Mouse (Mus musculus) liver, adult 2 months (tissue): Measurements from ENCODE around the gene Tcf20. TPM values are rescaled to one million over a fixed set of nuclear protein-coding genes. Genes with fewer than 3 reads are reported as not detected.
A peak's percentile ranks its signal among the peaks of the same experiment; 100 is the strongest.

Source experiments
- DNase-seq: peaks from one replicate; pipeline ENCODE4 v3.0.0-alpha.2; 2011; ENCODE audit warnings: low read depth, low spot score; ENCODE audit errors: extremely low read depth
- H3K27ac ChIP-seq: fragments of 200-500 bp; replicated peaks from 2 replicates; pipeline ENCODE4 v1.5.1; 2012; ENCODE audit warnings: low read depth, mild to moderate bottlenecking, control low read depth, inconsistent platforms, low read length; ENCODE audit not compliant: insufficient read depth
- H3K27me3 ChIP-seq: fragments of 200-500 bp; 2 replicates; pipeline ENCODE4 v1.6.1; 2012; ENCODE audit warnings: mild to moderate bottlenecking, moderate library complexity, low read length, inconsistent platforms; ENCODE audit not compliant: control insufficient read depth, insufficient read depth
- H3K36me3 ChIP-seq: fragments of 200-500 bp; 2 replicates; pipeline ENCODE4 v1.6.1; 2012; ENCODE audit warnings: low read length, inconsistent platforms; ENCODE audit not compliant: control insufficient read depth, insufficient read depth
- H3K4me1 ChIP-seq: fragments of 200-500 bp; 2 replicates; pipeline ENCODE4 v1.6.1; 2011; ENCODE audit warnings: low read length; ENCODE audit not compliant: control insufficient read depth, insufficient read depth
- H3K4me3 ChIP-seq: fragments of 200-500 bp; 2 replicates; pipeline ENCODE4 v1.5.1; 2011; ENCODE audit warnings: low read depth, mild to moderate bottlenecking, control low read depth, low read length, moderate library complexity; ENCODE audit not compliant: insufficient read depth
- H3K79me2 ChIP-seq: fragments of 200-500 bp; 2 replicates; pipeline ENCODE4 v1.6.1; 2012; ENCODE audit warnings: inconsistent platforms, mild to moderate bottlenecking, low read length, moderate library complexity; ENCODE audit not compliant: control insufficient read depth, insufficient read depth
- H3K9ac ChIP-seq: fragments of 200-500 bp; 2 replicates; pipeline ENCODE4 v1.6.1; 2012; ENCODE audit warnings: low read depth, mild to moderate bottlenecking, control low read depth, inconsistent platforms, low read length
- CTCF ChIP-seq: fragments of 200-500 bp; IDR thresholded peaks from 2 replicates; pipeline ENCODE4 v1.5.1; 2011; ENCODE audit warnings: low read depth, low read length, control low read depth
- POLR2A ChIP-seq: fragments of 200-500 bp; IDR thresholded peaks from 2 replicates; pipeline ENCODE4 v1.6.1; 2011; ENCODE audit warnings: low read length, control low read depth; ENCODE audit not compliant: insufficient read depth; ENCODE audit errors: extremely low read depth
- WGBS: fragments of 180-500 bp; shearing (Covaris S2); methylation state at CpG from one replicate; pipeline ENCODE4 v1.1.7; 2018; 5-methylcytosine and 5-hydroxymethylcytosine counted together
- polyA plus RNA-seq: library from polyadenylated mRNA; depleted of rRNA; stranded (reverse); fragments of >200 nt; gene quantifications from 2 replicates; pipeline ENCODE4 v1.2.3, GENCODE M21; 2012
- total RNA-seq: library from RNA; depleted of rRNA; stranded (reverse); fragments of >200 nt; gene quantifications from 2 replicates; pipeline ENCODE4 v1.2.3, GENCODE M21; 2014

Tcf20 gene
- total and polyA plus RNA-seq, 2 experiments = 8.7 to 22.6 TPM

DNA sequence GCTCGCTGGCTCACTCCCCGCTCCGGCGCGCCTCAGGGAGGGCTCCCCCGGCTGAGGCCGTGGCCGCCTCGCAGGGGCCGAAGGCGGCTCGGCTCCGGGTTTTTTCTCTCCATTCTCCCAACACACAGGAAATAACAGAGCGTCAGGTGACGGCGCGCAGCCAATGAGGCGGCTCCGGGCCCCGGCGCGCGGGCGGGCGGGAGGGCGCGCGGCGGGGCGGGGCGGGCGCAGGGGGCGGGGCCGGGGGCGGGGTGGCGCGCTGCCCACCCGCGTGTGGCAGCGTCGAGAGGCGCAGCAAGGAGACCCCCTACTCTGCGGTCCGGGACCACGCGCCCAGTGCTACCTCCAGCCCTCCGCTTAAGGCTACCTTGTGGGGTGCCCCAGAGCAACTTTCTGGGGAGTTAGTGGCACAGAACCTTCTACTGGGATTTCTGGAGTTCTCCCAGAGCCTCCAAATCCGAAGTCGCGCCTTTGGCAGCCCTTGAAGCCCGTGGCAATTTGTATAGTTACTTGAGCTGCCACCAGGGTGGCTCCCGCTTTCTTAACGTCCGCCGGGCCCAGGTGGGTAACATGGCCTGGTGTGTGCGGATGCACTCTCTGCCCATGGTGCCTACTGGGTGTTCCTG lies 87.9 kb downstream of the Tcf20 start:
- H3K9ac ChIP-seq = peak overlapping the region; percentile 95
- H3K27me3 ChIP-seq = no peaks in the 10 kb centered on the region
- no peaks in the 10 kb centered on the region for H3K36me3 ChIP-seq
- peaks cover 6% of the 10 kb centered on the region; the same call in 1 of the 2 replicates for H3K4me1 ChIP-seq
- TF ChIP-seq POLR2A = peak; percentile 76
- no peak for TF ChIP-seq CTCF
- peak overlapping the region; percentile 98 for H3K4me3 ChIP-seq
- peak overlapping the region; percentile 85 for H3K27ac ChIP-seq
- peaks cover 19% of the 10 kb centered on the region for H3K79me2 ChIP-seq
- peak; percentile 60 for DNase-seq
- WGBS = 2% methylated on average over 50 of the region's 56 CpGs

DNA sequence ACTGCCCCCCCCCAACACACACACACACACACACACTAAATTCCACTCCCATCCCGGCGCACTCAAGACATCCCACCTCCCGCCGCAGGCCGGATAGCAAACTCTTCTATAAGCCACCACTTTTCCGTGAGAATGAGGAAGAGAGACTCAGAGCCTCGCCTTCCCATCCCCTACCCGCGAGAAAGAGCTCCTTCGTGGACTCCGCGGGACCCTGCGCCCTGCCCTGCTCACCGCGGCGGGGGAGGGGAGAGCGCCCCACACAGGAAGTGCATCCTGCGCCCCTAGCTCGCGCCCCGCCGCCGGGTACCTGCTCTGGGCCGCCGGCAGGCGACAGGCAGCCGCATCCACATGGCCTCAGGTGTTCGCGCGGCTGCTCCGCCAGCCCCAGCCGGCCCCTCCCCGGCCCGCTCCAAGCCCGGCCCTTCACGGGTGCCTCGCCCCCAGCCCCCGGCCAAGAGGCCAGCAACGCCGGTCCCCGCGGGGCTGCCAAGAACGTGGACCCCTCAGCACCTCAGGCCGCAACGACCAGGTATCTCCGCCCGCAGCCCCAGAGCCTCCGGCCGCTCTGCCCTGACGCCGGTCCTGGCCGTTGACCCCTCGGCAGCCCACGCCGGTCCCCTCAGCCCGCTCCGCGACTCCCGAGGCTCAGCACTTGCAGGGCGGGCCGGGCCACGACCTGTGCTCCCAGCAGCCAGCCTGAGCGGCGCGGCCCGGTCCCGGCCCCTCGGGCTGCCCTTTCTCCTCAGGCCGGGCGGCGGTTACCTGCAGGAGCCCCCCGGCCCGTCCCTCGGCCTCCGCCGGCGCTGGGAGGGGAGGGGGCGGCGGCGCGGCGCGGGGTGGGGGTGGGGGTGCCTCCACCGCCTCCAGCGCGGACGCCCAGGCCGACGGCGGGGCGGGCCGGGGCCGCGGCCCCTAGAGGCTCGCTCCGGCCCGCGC lies 88.7 kb downstream of the Tcf20 start:
- peak overlapping the region; percentile 95 for H3K9ac ChIP-seq
- under 1% methylated on average over 77 of the region's 98 CpGs for WGBS
- H3K27me3 ChIP-seq = no peaks in the 10 kb centered on the region
- DNase-seq = no peak
- peaks cover 21% of the 10 kb centered on the region for H3K79me2 ChIP-seq
- TF ChIP-seq CTCF (no peak), POLR2A (no peak)
- H3K4me3 ChIP-seq = peak overlapping the region; percentile 98
- H3K27ac ChIP-seq = peak overlapping the region; percentile 85
- H3K4me1 ChIP-seq = peaks cover 6% of the 10 kb centered on the region; the same call in 1 of the 2 replicates
- H3K36me3 ChIP-seq = no peaks in the 10 kb centered on the region

DNA sequence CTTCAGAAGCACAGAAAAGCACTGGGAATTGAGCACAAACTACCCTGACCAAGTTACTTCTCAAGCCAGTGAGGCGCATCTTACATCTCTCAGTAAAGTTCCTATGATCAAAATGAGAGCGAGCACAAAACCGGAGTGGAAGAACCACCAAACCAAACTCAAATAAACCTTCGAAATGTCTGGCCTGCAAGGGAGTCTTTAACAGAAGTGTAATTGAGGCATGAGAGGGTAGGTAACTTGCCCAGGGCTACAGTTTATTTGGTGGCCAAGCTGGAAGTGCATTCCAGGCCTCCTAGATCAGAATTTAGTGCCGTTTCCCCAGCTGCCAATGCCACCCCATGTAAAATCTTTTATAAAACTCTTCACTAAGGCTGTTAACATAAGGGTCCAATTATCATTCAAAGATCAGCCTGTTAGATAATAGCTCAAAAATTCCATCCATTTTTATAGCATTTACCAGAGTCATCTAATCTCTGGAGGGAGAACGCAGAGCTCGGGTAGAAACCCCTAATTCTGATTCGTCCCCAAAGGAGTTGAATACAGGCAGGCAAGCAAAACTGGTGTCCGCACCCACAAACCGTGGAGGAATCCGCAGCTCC lies 89.4 kb downstream of the Tcf20 start:
- Histone ChIP-seq H3K36me3 (no peaks in the 10 kb centered on the region), H3K27ac (no peak overlapping the region), H3K4me3 (peak overlapping the region; percentile 98), H3K27me3 (no peaks in the 10 kb centered on the region), H3K4me1 (peaks cover 6% of the 10 kb centered on the region; the same call in 1 of the 2 replicates), H3K9ac (peak overlapping the region; percentile 95), H3K79me2 (peaks cover 25% of the 10 kb centered on the region)
- DNase-seq = no peak
- 30% methylated on average over 11 of the region's 11 CpGs for WGBS
- TF ChIP-seq CTCF (no peak), POLR2A (no peak)

DNA sequence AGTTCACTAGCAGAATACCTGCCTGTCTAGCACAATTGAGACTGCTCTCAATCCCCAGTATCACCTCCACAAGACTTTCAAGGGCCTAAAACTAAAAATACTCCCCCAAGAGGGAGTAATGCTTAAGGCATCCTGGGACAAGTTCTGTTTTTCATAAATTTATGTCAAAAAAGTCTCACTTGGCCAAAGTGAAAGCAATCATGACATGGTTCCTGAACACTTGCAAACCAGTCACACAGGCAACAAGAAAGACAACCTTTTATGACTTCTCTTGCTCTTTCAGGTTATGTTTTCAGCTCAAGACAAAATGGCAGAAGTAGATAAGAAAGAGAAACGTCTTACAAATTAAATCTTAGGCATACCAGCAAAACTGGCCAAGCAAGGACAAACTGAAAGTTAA lies 91.3 kb downstream of the Tcf20 start:
- TF ChIP-seq CTCF (no peak), POLR2A (no peak)
- Histone ChIP-seq H3K4me3 (no peak overlapping the region), H3K27ac (no peak overlapping the region), H3K79me2 (peaks cover 26% of the 10 kb centered on the region), H3K9ac (no peak overlapping the region), H3K27me3 (no peaks in the 10 kb centered on the region), H3K4me1 (peaks cover 7% of the 10 kb centered on the region; the same call in 1 of the 2 replicates), H3K36me3 (no peaks in the 10 kb centered on the region)
- WGBS = 76% methylated on average over 1 of the region's 1 CpGs
- DNase-seq = no peak

DNA sequence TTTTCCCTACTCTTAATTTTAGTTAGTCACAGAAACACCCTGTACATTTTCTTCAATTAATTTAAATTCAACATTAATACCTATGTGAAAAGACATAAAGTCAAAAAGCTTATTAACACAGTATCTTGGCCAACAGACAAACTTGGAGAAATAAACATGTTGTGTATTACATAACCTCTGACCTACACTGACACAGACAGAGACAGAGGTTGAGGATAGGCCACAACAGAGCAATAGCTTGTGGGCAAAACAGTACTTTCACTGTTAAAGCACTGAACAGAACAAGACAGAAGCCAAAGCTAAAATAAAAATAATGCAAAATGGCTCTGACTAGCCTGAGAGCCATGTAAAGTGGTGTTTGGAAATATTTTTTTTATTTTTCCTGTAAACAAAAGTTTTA lies 97.2 kb downstream of the Tcf20 start:
- Histone ChIP-seq H3K36me3 (no peaks in the 10 kb centered on the region), H3K9ac (no peak overlapping the region), H3K27ac (peak overlapping the region; percentile 88)

More for the DNA sequence above, 97.2 kb downstream of the Tcf20 start:
- Histone ChIP-seq H3K79me2 (peaks cover 17% of the 10 kb centered on the region; the same call in 1 of the 2 replicates), H3K4me1 (peaks cover 9% of the 10 kb centered on the region; the same call in 1 of the 2 replicates), H3K27me3 (no peaks in the 10 kb centered on the region), H3K4me3 (no peak overlapping the region)
- DNase-seq = peak; percentile 76
- no peak for TF ChIP-seq POLR2A
- TF ChIP-seq CTCF = no peak
